Mouse (Mus musculus) megakaryocyte-erythroid progenitor cell, adult 5-6 weeks (primary cell): ENCODE measurements at regions not wholly inside any gene's neighbourhood (a gene's known extent, or its start where the extent isn't known, plus 50 kb on each side); places are given as distances from the start of the nearest gene placed in this dataset.
"Not testable (repeated sequence)": the region's sequence is repeated elsewhere in the genome, so short reads cannot be mapped to it uniquely, and the experiment has no call there.

Experiments
- ATAC-seq: replicated peaks from 2 replicates; pipeline ENCODE4 v1.8.0; 2016; ENCODE audit warnings: mild to moderate bottlenecking, inconsistent platforms; ENCODE audit not compliant: severe bottlenecking, poor library complexity, low FRiP score, low TSS enrichment

GRCm38 (mm10) chr6:144940871-144941380, 135.1 kb downstream of the Bcat1 start:
- no peak for ATAC-seq

DNA sequence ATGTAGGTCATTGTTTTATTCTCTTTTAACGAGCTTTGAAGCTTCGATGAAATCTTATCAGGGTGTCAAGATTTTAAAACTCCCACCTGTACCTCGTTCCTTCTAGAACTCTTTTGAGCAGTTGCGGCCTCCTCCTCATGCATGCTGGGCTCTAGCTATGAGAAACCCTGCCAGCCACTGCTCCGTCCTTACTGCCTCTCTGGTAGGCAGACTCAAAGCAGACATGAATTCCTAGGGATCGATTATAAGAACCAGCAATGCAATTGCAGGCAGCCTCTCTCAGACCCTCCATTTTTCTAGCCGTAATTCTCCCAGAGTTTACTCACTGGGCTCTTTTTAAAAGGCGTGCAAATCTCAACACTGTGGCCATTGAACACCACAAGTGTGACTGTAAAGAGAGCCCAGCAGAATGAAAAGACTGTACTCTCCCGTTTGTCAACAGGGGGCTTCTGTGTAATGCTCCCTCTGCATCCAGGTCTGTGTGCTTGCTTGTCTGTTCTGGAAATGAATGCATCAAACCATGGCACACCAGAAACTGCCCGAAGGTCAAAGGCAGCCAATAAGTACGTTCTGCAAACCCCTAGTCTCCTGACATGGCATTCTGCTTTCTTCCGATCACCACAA, 137.3 kb downstream of the Bcat1 start:
- no peak for ATAC-seq

- no peak for ATAC-seq
These were observed 138.8 kb downstream of the Bcat1 start for GRCm38 (mm10) chr6:144937211-144937610.

GRCm38 (mm10) chr6:144933722-144934235, 142.2 kb downstream of the Bcat1 start:
- ATAC-seq: no peak

DNA sequence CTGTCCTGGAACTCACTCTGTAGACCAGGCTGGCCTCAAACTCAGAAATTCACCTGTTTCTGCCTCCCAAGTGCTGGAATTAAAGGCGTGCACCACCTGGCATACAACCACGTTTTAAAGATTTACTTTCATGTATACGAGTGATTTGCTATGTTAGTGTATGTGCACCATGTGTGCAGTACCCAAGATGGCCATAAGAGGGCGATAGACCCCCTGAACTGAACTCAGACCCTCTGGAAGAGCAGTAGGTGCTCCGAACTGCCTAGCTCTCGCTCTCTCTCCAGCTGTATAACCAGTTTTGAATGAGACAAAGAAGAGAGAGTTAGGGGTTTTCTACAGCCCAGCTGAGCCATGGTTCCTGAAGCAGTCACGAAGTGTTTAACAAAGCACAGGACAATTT, 143.6 kb downstream of the Bcat1 start:
- no peak for ATAC-seq

DNA sequence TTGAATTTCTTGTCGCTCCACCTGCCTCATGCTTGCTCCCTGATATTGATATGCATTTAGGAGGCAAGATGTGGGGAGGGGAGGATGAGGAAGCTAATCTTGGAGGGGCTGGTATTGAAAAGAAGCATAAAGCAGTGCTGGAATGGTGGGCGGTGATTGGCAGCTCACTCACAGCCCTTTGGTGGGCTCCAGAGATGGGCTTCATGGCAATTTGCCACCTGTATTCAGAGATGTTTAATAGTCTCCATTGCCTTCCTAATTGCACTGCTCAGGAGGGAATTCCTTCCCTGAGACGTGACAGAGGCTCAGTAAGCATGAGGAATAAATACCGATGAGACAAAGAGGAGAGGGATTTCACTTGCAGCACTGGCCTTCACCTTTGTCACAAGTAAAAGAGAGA, 146.0 kb downstream of the Bcat1 start:
- ATAC-seq: no peak

- no peak for ATAC-seq
These were observed 146.6 kb downstream of the Bcat1 start for GRCm38 (mm10) chr6:144929262-144929855.

DNA sequence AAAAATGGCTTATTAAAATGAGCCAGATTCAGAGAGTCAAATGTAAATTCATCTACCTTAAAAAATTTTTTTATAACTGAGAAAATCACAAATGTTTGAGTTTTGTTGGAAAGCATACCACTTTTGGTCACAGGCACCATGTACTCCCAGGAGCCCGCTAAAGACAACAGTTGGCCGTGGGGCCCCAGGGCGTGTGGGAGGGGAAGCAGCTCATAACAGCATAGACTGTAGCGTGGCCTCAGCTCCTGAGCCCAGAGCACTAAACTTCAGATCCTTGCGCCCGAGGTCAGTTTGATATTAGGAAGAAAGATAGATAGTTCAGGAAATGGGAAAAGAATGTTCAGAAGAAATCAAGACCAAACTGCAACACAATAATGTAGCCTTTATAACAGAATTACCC, 145.8 kb upstream of the Sox5 start:
- ATAC-seq: no peak

- ATAC-seq: no peak
These were observed 141.0 kb upstream of the Sox5 start for GRCm38 (mm10) chr6:144922762-144923161.

- peak; percentile 67 for ATAC-seq
These were observed 138.0 kb upstream of the Sox5 start for GRCm38 (mm10) chr6:144919750-144920149.

DNA sequence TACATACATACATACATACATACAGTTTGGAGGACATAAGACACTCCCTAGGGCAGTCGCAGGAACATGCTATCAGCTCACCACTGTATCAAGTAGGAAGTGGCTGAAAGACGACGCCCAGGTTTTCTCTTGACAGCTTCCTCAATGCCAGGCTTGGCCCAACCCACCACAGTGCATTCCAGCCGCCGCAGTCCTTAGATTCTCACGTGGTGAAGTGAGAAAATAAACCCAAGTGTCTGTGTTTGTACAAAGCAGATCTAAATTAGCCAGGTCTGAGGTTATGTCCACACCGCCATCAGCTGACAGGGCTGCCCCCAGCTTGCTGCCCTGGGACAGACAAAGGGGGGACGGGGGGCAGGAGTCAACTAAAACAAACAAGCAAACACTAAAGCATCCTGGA, 135.4 kb upstream of the Sox5 start:
- peak; percentile 78 for ATAC-seq

- no peak for ATAC-seq
These were observed 130.0 kb upstream of the Sox5 start for GRCm38 (mm10) chr6:144911781-144912180.

GRCm38 (mm10) chr6:144910392-144910791, 128.6 kb upstream of the Sox5 start:
- ATAC-seq: no peak

DNA sequence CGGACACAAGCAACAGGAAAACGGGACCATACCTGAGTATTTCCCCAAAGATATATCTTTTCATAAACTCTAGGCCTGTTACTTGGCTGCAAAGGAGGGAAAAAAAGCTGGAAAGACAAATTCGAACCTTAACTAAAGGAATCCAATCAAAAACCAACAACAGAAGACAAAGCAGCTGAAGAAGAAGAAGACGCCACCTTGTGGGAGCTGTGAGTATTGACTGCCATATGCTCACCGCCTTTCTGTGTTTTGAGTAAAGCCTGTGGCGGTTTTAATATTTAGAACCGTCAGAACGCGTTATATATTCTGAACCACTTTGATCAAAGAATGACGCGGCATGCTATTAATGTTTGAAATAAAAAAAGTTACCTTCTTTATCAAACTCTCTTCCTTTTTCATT, 126.9 kb upstream of the Sox5 start:
- no peak for ATAC-seq

DNA sequence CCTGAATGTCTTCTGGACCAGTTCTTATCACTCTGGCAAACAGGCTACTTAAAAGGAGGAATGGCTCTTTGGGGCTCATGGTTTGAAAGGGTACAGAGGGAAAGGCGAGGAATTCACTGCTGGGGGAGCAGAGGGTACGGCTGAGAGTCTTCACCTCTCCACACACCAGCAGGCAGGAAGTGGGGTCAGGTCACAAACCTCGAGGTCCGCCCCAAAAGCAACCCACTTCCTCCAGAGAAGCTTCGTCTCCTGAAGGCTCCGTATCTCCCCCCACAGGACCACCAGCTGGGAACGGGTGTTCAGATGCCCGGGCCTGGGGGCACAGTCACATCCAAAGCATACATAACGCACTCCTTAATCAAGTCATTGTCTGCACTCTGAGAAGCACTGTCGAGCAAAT, 121.4 kb upstream of the Sox5 start:
- no peak for ATAC-seq

DNA sequence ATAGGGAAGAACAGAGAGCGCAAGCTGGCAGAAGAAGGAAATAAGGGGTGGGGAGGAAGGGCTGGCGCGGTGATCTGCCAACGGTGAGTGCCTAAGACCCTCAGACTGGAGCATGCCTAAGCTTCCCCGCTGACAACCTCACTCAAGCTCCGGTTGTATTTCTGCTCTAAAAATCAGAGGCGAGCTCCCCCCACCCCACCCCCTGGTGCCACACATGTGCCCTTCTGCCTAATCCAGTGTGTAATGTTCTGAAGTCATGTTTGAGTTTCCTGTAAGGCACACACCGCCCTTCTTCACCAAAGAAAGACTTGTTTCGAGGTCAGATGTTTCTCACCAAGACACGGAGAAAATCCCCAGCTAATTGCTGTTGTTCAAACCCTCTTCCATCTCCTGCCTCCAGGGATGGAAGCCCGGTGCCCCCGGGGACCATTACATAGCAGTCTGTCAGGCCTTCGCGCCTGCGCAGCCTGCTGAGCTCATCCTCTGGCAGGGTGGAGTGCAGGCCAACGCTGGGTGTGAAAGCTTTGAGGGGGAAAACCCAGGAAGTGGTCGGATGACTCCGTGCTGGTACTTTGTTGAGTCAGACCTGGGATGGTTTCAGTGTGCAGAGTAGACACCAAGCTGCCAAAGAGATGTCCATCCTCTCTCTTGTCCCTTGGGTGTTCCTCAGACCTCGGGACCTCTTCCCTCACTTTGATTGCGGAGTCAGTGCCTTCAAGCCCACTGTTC, 120.7 kb upstream of the Sox5 start:
- ATAC-seq: peak; percentile 56

DNA sequence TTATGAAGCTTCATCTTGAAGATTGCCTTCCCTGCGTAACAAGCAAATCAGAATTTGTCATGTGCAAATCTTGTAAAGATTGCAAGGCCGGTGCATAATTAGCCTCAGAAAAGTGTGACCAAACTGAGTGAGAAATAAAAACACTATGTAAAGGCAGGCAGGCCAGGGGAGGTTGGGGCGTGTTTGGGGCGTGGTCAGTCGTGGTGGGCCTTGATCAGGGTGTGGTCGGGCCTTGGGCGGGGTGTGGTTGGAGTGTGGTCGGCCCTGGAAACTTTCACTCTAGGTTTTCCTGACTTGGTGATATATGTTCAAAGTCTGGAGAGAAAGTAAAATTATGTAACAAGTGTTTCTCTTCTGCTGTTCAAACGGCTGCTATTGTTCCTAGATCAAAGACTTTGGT, 120.0 kb upstream of the Sox5 start:
- ATAC-seq: peak; percentile 90

DNA sequence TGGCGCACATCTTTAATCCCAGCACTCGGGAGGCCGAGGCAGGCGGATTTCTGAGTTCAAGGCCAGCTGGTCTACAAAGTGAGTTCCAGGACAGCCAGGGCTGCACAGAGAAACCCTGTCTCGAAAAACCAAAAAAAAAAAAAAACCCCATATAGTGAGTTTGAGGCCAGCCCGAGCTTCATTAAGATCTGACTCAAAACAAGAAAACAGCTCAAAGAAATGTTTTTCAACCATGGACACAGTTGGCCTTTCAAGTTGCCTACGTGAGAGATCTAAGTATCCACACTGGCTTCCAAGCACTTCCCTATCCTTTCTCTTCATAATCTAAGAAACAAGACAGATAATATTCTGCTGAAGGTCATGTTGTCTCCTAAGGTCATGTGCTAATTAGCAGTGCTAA, 119.1 kb upstream of the Sox5 start:
- not testable (repeated sequence) for ATAC-seq

GRCm38 (mm10) chr6:144897526-144897925, 115.7 kb upstream of the Sox5 start:
- ATAC-seq: no peak

GRCm38 (mm10) chr6:144890914-144891313, 109.1 kb upstream of the Sox5 start:
- 0 out of 2 replicates have a peak, but pooled peaks have one; percentile 31 for ATAC-seq

DNA sequence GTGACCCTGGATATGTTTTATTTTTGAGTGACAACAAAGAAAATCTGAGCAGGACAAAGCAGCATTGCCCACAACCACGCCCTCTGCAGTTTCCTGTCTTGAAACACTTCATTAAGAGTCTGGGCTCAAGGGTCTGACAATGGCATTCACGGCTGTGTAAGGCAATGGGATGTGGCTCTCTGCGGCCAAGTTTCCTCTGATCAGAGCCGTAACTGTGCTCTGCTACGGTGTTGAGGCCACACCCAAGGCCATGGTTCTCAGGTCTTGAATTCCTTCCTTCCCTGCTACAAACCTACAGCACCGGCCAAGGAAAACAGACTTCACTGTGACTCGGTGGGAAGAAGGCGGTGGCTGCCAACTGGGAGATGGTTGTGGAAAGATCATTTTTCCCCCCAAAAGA, 108.4 kb upstream of the Sox5 start:
- no peak for ATAC-seq
